ENCODE assay signal across 20 mouse cellular contexts in genomic region chr1:186677614-186678013, GRCm38 (mm10). TPM values are rescaled to one million over a fixed set of nuclear protein-coding genes. Genes with fewer than 3 reads are reported as not detected.
"Had no signal": no experiment of that assay in that cellular context is flagged by ENCODE, and none has a peak within 500 bp of the region (broad histone marks: within the 10 kb centered on the region; RNA-seq: fewer than 3 reads in every experiment).

No protein-coding gene starts in this region.

- ATAC-seq: liver, embryonic 12.5 days; midbrain, embryonic 13.5 days; midbrain, embryonic 16.5 days had no signal

- H3K36me3 ChIP-seq: limb, embryonic 15.5 days; liver, embryonic 12.5 days; midbrain, embryonic 10.5 days; midbrain, embryonic 13.5 days; neural tube, embryonic 13.5 days; stomach, embryonic 15.5 days had no signal

- H3K4me2 ChIP-seq: limb, embryonic 12.5 days; limb, embryonic 15.5 days; liver, embryonic 12.5 days; midbrain, embryonic 13.5 days; neural tube, embryonic 13.5 days; stomach, embryonic 15.5 days had no signal

- H3K4me3 ChIP-seq: limb, embryonic 12.5 days; limb, embryonic 15.5 days; liver, embryonic 12.5 days; megakaryocyte, embryonic 14.5 days; midbrain, embryonic 10.5 days; midbrain, embryonic 13.5 days; myocyte; neural tube, embryonic 13.5 days; stomach, embryonic 15.5 days had no signal

- DNase-seq: kidney, postnatal 14 days; left cerebral cortex, postnatal 4 days; lung, adult 2 months; lung, postnatal 14 days; lung, postnatal 4 days; retina, postnatal 1 day; right cerebral cortex, postnatal 25 days; spleen, adult 18-20 months; thymus, postnatal 36 days had no signal

- H3K9ac ChIP-seq: limb, embryonic 12.5 days; limb, embryonic 15.5 days; liver, embryonic 12.5 days; midbrain, embryonic 13.5 days; neural tube, embryonic 13.5 days; stomach, embryonic 15.5 days had no signal

- H3K27ac ChIP-seq: limb, embryonic 12.5 days; liver, embryonic 12.5 days; midbrain, embryonic 10.5 days; midbrain, embryonic 13.5 days; neural tube, embryonic 13.5 days; stomach, embryonic 15.5 days had no signal

- H3K4me1 ChIP-seq: megakaryocyte, embryonic 14.5 days; stomach, embryonic 15.5 days had no signal

- H3K27me3 ChIP-seq: limb, embryonic 12.5 days; limb, embryonic 15.5 days; liver, embryonic 12.5 days; megakaryocyte, embryonic 14.5 days; midbrain, embryonic 13.5 days; neural tube, embryonic 13.5 days; stomach, embryonic 15.5 days had no signal

- H3K9me3 ChIP-seq: limb, embryonic 12.5 days; limb, embryonic 15.5 days; liver, embryonic 12.5 days; midbrain, embryonic 10.5 days; midbrain, embryonic 13.5 days; neural tube, embryonic 13.5 days; stomach, embryonic 15.5 days had no signal

RNA-seq across cellular contexts. Expression of gene Tgfb2, which starts 28.2 kb away (rescaled TPM):
- total RNA-seq: neutrophil, adult 5-6 weeks had no signal
